17 mouse cellular contexts compared by ENCODE assay signal in genomic region chr2:150923505-150923904, GRCm38 (mm10). TPM values are rescaled to one million over a fixed set of nuclear protein-coding genes. Genes with fewer than 3 reads are reported as not detected.
DNase-seq lines count a peak whose midpoint lies in the region; ATAC-seq lines count a peak whose summit lies in the region.
"Had no signal": no experiment of that assay in that cellular context is flagged by ENCODE, and none has a peak within 500 bp of the region (broad histone marks: within the 10 kb centered on the region; RNA-seq: fewer than 3 reads in every experiment).

No protein-coding gene starts in this region.

- no peak overlapping the region for H3K4me3 ChIP-seq in heart, embryonic 10.5 days
- H3K4me3 ChIP-seq in liver, embryonic 13.5 days (replicated peaks) = no peak overlapping the region
- H3K4me3 ChIP-seq in liver, embryonic 11.5 days (ENCODE audit: low read depth, low read length) = no peak overlapping the region
- H3K4me3 ChIP-seq in macrophage (ENCODE audit: inconsistent target) = no peak overlapping the region
- H3K4me3 ChIP-seq: embryonic facial prominence, embryonic 10.5 days; hindbrain, embryonic 15.5 days had no signal

- H3K4me2 ChIP-seq in liver, embryonic 13.5 days = no peak overlapping the region
- H3K4me2 ChIP-seq in liver, embryonic 11.5 days = no peak overlapping the region
- H3K4me2 ChIP-seq: heart, embryonic 11.5 days; hindbrain, embryonic 15.5 days had no signal

- no peak overlapping the region for H3K9ac ChIP-seq in liver, embryonic 13.5 days
- no peak overlapping the region for H3K9ac ChIP-seq in liver, embryonic 11.5 days (ENCODE audit: low read depth, low read length)
- H3K9ac ChIP-seq: hindbrain, embryonic 15.5 days had no signal

- H3K9me3 ChIP-seq in heart, embryonic 10.5 days = no peaks in the 10 kb centered on the region
- H3K9me3 ChIP-seq in liver, embryonic 13.5 days (replicated peaks) = no peaks in the 10 kb centered on the region
- no peaks in the 10 kb centered on the region for H3K9me3 ChIP-seq in liver, embryonic 11.5 days (ENCODE audit: control insufficient read depth, low read length)
- H3K9me3 ChIP-seq: embryonic facial prominence, embryonic 10.5 days; hindbrain, embryonic 15.5 days had no signal

- ATAC-seq in liver, embryonic 13.5 days (ENCODE audit: low read depth) = peak; percentile 35; the same call in 1 of the 2 replicates
- no peak for ATAC-seq in liver, embryonic 11.5 days (replicated peaks; ENCODE audit: low FRiP score)
- ATAC-seq: forebrain, embryonic 14.5 days; intestine, embryonic 16.5 days had no signal

- 0 out of 2 replicates have a peak, but pooled peaks cover 11% of the 10 kb centered on the region for H3K4me1 ChIP-seq in heart, embryonic 10.5 days
- H3K4me1 ChIP-seq in liver, embryonic 13.5 days (replicated peaks) = no peaks in the 10 kb centered on the region; the same call in 1 of the 2 replicates
- no peaks in the 10 kb centered on the region for H3K4me1 ChIP-seq in liver, embryonic 11.5 days (replicated peaks; ENCODE audit: control insufficient read depth, insufficient read depth, low read length)
- H3K4me1 ChIP-seq: embryonic facial prominence, embryonic 10.5 days; hindbrain, embryonic 15.5 days had no signal

- H3K79me2 ChIP-seq in macrophage (ENCODE audit: inconsistent target) = no peaks in the 10 kb centered on the region

- DNase-seq in heart, embryonic 10.5 days (ENCODE audit: low spot score) = peak; percentile 25
- no peak for DNase-seq in heart, postnatal 10 days
- DNase-seq in liver, embryonic 13.5 days = no peak
- DNase-seq in liver, embryonic 11.5 days (ENCODE audit: low spot score) = no peak
- DNase-seq in cerebellum, postnatal 10 days = no peak
- DNase-seq: adrenal gland, postnatal 10 days; cerebellum, adult 18-20 months; cerebellum, adult 9-11 months; gastrocnemius, postnatal 14 days; heart, postnatal 36 days; kidney, adult 2 months had no signal

- H3K27me3 ChIP-seq in heart, embryonic 10.5 days (ENCODE audit: insufficient read depth, poor library complexity, severe bottlenecking) = no peaks in the 10 kb centered on the region
- H3K27me3 ChIP-seq in liver, embryonic 13.5 days = no peaks in the 10 kb centered on the region
- H3K27me3 ChIP-seq in liver, embryonic 11.5 days (replicated peaks; ENCODE audit: control insufficient read depth, insufficient read depth, low read length) = no peaks in the 10 kb centered on the region
- H3K27me3 ChIP-seq: hindbrain, embryonic 15.5 days had no signal

- intact Hi-C loops in heart, postnatal 10 days (cut with DNase I) = no loop called here

- H3K27ac ChIP-seq in heart, embryonic 10.5 days = no peak overlapping the region
- no peak overlapping the region for H3K27ac ChIP-seq in liver, embryonic 13.5 days
- H3K27ac ChIP-seq in liver, embryonic 11.5 days (ENCODE audit: low read depth, low read length) = no peak overlapping the region
- peak overlapping the region; percentile 93; the same call in 1 of the 2 replicates for H3K27ac ChIP-seq in macrophage
- H3K27ac ChIP-seq: embryonic facial prominence, embryonic 10.5 days; hindbrain, embryonic 15.5 days had no signal

- 48% methylated on average over 7 of the region's 7 CpGs for WGBS in heart, embryonic 10.5 days
- WGBS in liver, embryonic 13.5 days (ENCODE audit: insufficient replicate concordance) = 57% methylated on average over 7 of the region's 7 CpGs
- WGBS in liver, embryonic 11.5 days = 69% methylated on average over 7 of the region's 7 CpGs
- 89% methylated on average over 7 of the region's 7 CpGs for WGBS in macrophage (ENCODE audit: missing documents)

- peaks cover 35% of the 10 kb centered on the region for H3K36me3 ChIP-seq in heart, embryonic 10.5 days
- peaks cover 59% of the 10 kb centered on the region for H3K36me3 ChIP-seq in liver, embryonic 13.5 days
- peaks cover 8% of the 10 kb centered on the region; the same call in 1 of the 2 replicates for H3K36me3 ChIP-seq in liver, embryonic 11.5 days (ENCODE audit: control insufficient read depth, insufficient read depth, low read length)
- no peaks in the 10 kb centered on the region for H3K36me3 ChIP-seq in macrophage (ENCODE audit: inconsistent target)

RNA-seq across cellular contexts. Expression of gene Gins1, which starts 18.3 kb away (rescaled TPM):
- 38.0 and 57.1 TPM in 2 replicates for polyA plus RNA-seq in heart, embryonic 10.5 days (2016; fragmentation: Nextera tagmentation; extraction: Ambion mirVana)
- total RNA-seq in heart, postnatal 10 days (2021) = 1 to 10 TPM; 5.8 TPM
- polyA plus RNA-seq in liver, embryonic 13.5 days (2015; fragmentation: Nextera tagmentation; extraction: Ambion mirVana) = 47.7 and 51.8 TPM in 2 replicates
- polyA plus RNA-seq in liver, embryonic 11.5 days (2014; fragmentation: Nextera tagmentation; extraction: Ambion mirVana) = 65.8 and 68.3 TPM in 2 replicates
- total RNA-seq in macrophage (2018; cell fraction: chromatin; rRNA removed) = 10 to 100 TPM in 1 of 26 experiments, 1 to 10 TPM in 21, under 1 TPM in 3, not detected in 1; 0.92 to 13.1 (median 3.5) TPM
- total RNA-seq in macrophage (2018; cell fraction: cytosol; rRNA removed) = 1 to 10 TPM; 1.7 to 8.0 (median 3.7) TPM
- 10 to 100 TPM in 2 of 26 experiments, 1 to 10 TPM in 22, not detected in 2; 1.5 to 16.8 (median 3.8) TPM for total RNA-seq in macrophage (2018; cell fraction: nucleus; rRNA removed)
- polyA plus RNA-seq in macrophage (2018) = 3.2 to 23.6 TPM (median 7.0 TPM) in 3 replicates

RNA-seq across cellular contexts. Expression of gene Abhd12, which starts 19.0 kb away (rescaled TPM):
- 53.7 and 54.8 TPM in 2 replicates for polyA plus RNA-seq in heart, embryonic 10.5 days (2016; fragmentation: Nextera tagmentation; extraction: Ambion mirVana)
- 10 to 100 TPM; 30.8 to 34.5 TPM for total RNA-seq in heart, postnatal 10 days (2021)
- 21.2 and 21.6 TPM in 2 replicates for polyA plus RNA-seq in liver, embryonic 13.5 days (2015; fragmentation: Nextera tagmentation; extraction: Ambion mirVana)
- polyA plus RNA-seq in liver, embryonic 11.5 days (2014; fragmentation: Nextera tagmentation; extraction: Ambion mirVana) = 35.4 and 37.5 TPM in 2 replicates
- total RNA-seq in macrophage (2018; cell fraction: chromatin; rRNA removed) = 100 to 1,000 TPM in 17 of 26 experiments, 10 to 100 TPM in 9; 15.2 to 321 (median 197) TPM
- 100 to 1,000 TPM; 295 to 570 (median 393) TPM for total RNA-seq in macrophage (2018; cell fraction: cytosol; rRNA removed)
- 100 to 1,000 TPM in 25 of 26 experiments, 10 to 100 TPM in 1; 61.2 to 444 (median 322) TPM for total RNA-seq in macrophage (2018; cell fraction: nucleus; rRNA removed)
- 442 to 584 TPM (median 504 TPM) in 3 replicates for polyA plus RNA-seq in macrophage (2018)
